In genomic region chr10:128823821-128824220, GRCm38 (mm10) we compare ENCODE assay signal across 30 mouse cellular contexts. TPM values are rescaled to one million over a fixed set of nuclear protein-coding genes. Genes with fewer than 3 reads are reported as not detected.
DNase-seq lines count a peak whose midpoint lies in the region.
"Had no signal": no experiment of that assay in that cellular context is flagged by ENCODE, and none has a peak within 500 bp of the region (broad histone marks: within the 10 kb centered on the region; RNA-seq: fewer than 3 reads in every experiment).

No protein-coding gene starts in this region.

- WGBS in heart, embryonic 10.5 days: 98% methylated on average over 9 of the region's 9 CpGs

- no peak overlapping the region for H3K27ac ChIP-seq in heart, embryonic 10.5 days
- H3K27ac ChIP-seq: embryonic facial prominence, embryonic 10.5 days; forebrain, embryonic 10.5 days; heart, embryonic 13.5 days; kidney, embryonic 15.5 days; left cerebral cortex, adult 2 months; limb, embryonic 10.5 days; lung, embryonic 15.5 days; neural tube, embryonic 13.5 days; stomach, embryonic 15.5 days had no signal

- no peak overlapping the region for H3K4me3 ChIP-seq in heart, embryonic 10.5 days
- H3K4me3 ChIP-seq: left cerebral cortex, adult 2 months; neural tube, embryonic 13.5 days; stomach, embryonic 15.5 days had no signal

- H3K27me3 ChIP-seq in heart, embryonic 10.5 days (ENCODE audit: insufficient read depth, poor library complexity, severe bottlenecking): no peaks in the 10 kb centered on the region
- H3K27me3 ChIP-seq: heart, embryonic 13.5 days; kidney, embryonic 15.5 days; lung, embryonic 15.5 days; neural tube, embryonic 13.5 days; Patski; stomach, embryonic 15.5 days had no signal

- DNase-seq in heart, adult 11 months: peak; percentile 66
- DNase-seq in heart, embryonic 10.5 days (ENCODE audit: low spot score): no peak
- DNase-seq in A20 (ENCODE audit: low read depth, low spot score): peak; percentile 49
- DNase-seq in induced T-regulatory cell, adult 2 months (ENCODE audit: low read depth): peak; percentile 32
- DNase-seq in thymus, postnatal 25 days: peak; percentile 35
- no peak for DNase-seq in layer of hippocampus, adult 11-12 months (ENCODE audit: low spot score)
- no peak for DNase-seq in frontal cortex, adult 2 months (ENCODE audit: extremely low spot score in 1 of 2, low spot score in 1 of 2)
- DNase-seq: cerebellum, adult 11-12 months; cerebellum, postnatal 10 days; gastrocnemius, postnatal 14 days; heart, adult 18-20 months; heart, postnatal 14 days; kidney, adult 11 months; kidney, postnatal 36 days; layer of hippocampus, adult 9-11 months; lung, postnatal 4 days; midbrain, embryonic 14.5 days; retina, postnatal 1 day; right cerebral cortex, postnatal 25 days; spleen, adult 18-20 months had no signal

- peaks cover 16% of the 10 kb centered on the region for H3K4me1 ChIP-seq in heart, embryonic 10.5 days

- H3K36me3 ChIP-seq in heart, embryonic 10.5 days: peaks cover 28% of the 10 kb centered on the region

- no peaks in the 10 kb centered on the region for H3K9me3 ChIP-seq in heart, embryonic 10.5 days
- H3K9me3 ChIP-seq: embryonic facial prominence, embryonic 10.5 days; forebrain, embryonic 10.5 days; heart, embryonic 13.5 days; kidney, embryonic 15.5 days; limb, embryonic 10.5 days; lung, embryonic 15.5 days; neural tube, embryonic 13.5 days; stomach, embryonic 15.5 days had no signal

RNA-seq across cellular contexts. Expression of gene Ormdl2, which starts 2.4 kb away (rescaled TPM):
- polyA plus RNA-seq in heart, embryonic 10.5 days (2016; fragmentation: Nextera tagmentation; extraction: Ambion mirVana): 65.1 and 78.6 TPM in 2 replicates
- 15.3 and 17.3 TPM in 2 replicates for polyA plus RNA-seq in frontal cortex, adult 2 months (2012; rRNA removed)

RNA-seq across cellular contexts. Expression of gene Sarnp, which starts 6.7 kb away (rescaled TPM):
- 181 and 225 TPM in 2 replicates for polyA plus RNA-seq in heart, embryonic 10.5 days (2016; fragmentation: Nextera tagmentation; extraction: Ambion mirVana)
- polyA plus RNA-seq in frontal cortex, adult 2 months (2012; rRNA removed): 55.8 and 69.0 TPM in 2 replicates

RNA-seq across cellular contexts. Expression of gene Tmem198b, which starts 19.7 kb away (rescaled TPM):
- 13.6 and 16.3 TPM in 2 replicates for polyA plus RNA-seq in heart, embryonic 10.5 days (2016; fragmentation: Nextera tagmentation; extraction: Ambion mirVana)
- 21.8 and 22.3 TPM in 2 replicates for polyA plus RNA-seq in frontal cortex, adult 2 months (2012; rRNA removed)

RNA-seq across cellular contexts. Expression of gene Dnajc14, which starts 20.0 kb away (rescaled TPM):
- polyA plus RNA-seq in heart, embryonic 10.5 days (2016; fragmentation: Nextera tagmentation; extraction: Ambion mirVana): 48.0 and 48.1 TPM in 2 replicates
- polyA plus RNA-seq in frontal cortex, adult 2 months (2012; rRNA removed): 24.2 and 25.3 TPM in 2 replicates

RNA-seq across cellular contexts. Expression of gene Mmp19, which starts 33.1 kb away (rescaled TPM):
- 0.28 and 1.7 TPM in 2 replicates for polyA plus RNA-seq in heart, embryonic 10.5 days (2016; fragmentation: Nextera tagmentation; extraction: Ambion mirVana)
- polyA plus RNA-seq in frontal cortex, adult 2 months (2012; rRNA removed): 2.4 and 3.4 TPM in 2 replicates

Comparison
In these comparisons a context has a peak if more than half of its experiments do, and no peak if none do; other contexts are left out.
1. DNase-seq: peak in heart, adult 11 months (single experiment), A20 (single experiment), induced T-regulatory cell, adult 2 months (single experiment) and thymus, postnatal 25 days (single experiment); none in heart, embryonic 10.5 days (single experiment), layer of hippocampus, adult 11-12 months (single experiment) and frontal cortex, adult 2 months (0 of 2).